Mouse (Mus musculus): ENCODE data around the gene Nags. TPM values are rescaled to one million over a fixed set of nuclear protein-coding genes. Genes with fewer than 3 reads are reported as not detected.

The Nags gene
- polyA plus RNA-seq (2012; rRNA removed): 6.2 and 8.0 TPM in 2 replicates

DNA sequence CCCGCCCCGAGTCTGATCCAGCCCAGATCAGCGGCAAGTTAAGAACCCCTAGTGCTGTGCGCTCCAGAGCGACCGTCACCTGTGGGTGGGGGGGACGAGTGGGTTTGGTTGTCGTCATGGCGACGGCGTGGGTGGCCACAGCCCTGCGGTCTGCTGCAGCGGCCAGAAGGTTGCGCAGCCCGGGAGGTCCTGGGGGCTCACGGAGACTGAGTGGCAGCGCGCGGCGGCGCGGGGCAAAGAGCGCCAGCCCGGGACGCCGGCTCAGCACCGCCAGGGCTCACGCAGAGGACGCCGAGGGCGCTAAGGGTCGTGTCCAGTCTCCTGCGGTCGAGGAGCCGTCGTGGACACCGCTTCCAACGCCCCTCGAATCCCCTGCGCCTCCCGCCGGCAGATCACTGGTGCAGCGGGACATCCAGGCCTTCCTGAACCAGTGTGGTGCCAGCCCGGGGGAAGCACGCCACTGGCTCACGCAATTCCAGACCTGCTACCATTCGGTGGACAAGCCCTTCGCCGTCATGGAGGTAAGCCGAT, at the start of gene Nags:
Gene Nags (plus strand): TSS at position 43 of the 531 bp plus-strand sequence.
- TF ChIP-seq POLR2A (IDR thresholded peaks at IDR 0.05; ENCODE audit: control insufficient read depth, low read depth, low read length) (no peak), CTCF (IDR thresholded peaks at IDR 0.05; ENCODE audit: control insufficient read depth, insufficient read depth, insufficient replicate concordance, low read depth, low read length) (no peak)
- peaks cover 19% of the 10 kb centered on the region for H3K4me1 ChIP-seq (ENCODE audit: control insufficient read depth, insufficient read depth, low read length)

DNA sequence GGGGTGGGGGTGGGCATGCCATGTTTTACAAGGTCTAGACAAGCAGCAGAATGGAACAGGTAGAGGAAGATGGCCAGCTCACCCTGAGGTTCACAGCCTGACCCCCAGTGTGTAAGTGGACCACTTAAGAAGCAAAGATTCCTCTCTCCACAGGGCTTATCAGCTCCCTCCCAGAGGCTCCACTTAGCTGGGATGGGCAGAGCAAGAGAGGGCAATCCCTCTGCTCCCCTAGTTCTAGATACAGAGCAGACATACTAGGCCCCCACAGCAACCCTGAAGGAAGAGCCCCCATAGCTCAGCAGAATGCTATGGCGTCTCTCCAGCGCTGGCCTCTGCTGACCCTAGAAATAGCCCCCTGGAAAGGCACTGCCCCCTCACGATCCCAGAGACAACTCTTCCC, 49.6 kb upstream of the Nags start:
- H3K4me1 ChIP-seq (ENCODE audit: control insufficient read depth, insufficient read depth, low read length): peaks cover 8% of the 10 kb centered on the region
- no peaks in the 10 kb centered on the region for H3K27me3 ChIP-seq (ENCODE audit: control insufficient read depth, insufficient read depth, low read length)
- H3K27ac ChIP-seq (ENCODE audit: control insufficient read depth, insufficient read depth, low read depth, low read length): no peak overlapping the region
- H3K36me3 ChIP-seq (ENCODE audit: control insufficient read depth, insufficient read depth, low read length): no peaks in the 10 kb centered on the region
- no peak overlapping the region for H3K4me3 ChIP-seq (ENCODE audit: control insufficient read depth, low read depth, low read length)
- no peak for TF ChIP-seq POLR2A (IDR thresholded peaks at IDR 0.05; ENCODE audit: control insufficient read depth, low read depth, low read length)
- TF ChIP-seq CTCF (IDR thresholded peaks at IDR 0.05; ENCODE audit: control insufficient read depth, insufficient read depth, insufficient replicate concordance, low read depth, low read length): no peak

More for the DNA sequence above, at the start of gene Nags:
- Histone ChIP-seq H3K36me3 (ENCODE audit: control insufficient read depth, insufficient read depth, low read length) (no peaks in the 10 kb centered on the region), H3K4me3 (ENCODE audit: control insufficient read depth, low read depth, low read length) (peak within 1 kb of the TSS; percentile 61), H3K27me3 (ENCODE audit: control insufficient read depth, insufficient read depth, low read length) (peaks cover 3% of the 10 kb centered on the region), H3K27ac (ENCODE audit: control insufficient read depth, insufficient read depth, low read depth, low read length) (peak within 1 kb of the TSS; percentile 34)

DNA sequence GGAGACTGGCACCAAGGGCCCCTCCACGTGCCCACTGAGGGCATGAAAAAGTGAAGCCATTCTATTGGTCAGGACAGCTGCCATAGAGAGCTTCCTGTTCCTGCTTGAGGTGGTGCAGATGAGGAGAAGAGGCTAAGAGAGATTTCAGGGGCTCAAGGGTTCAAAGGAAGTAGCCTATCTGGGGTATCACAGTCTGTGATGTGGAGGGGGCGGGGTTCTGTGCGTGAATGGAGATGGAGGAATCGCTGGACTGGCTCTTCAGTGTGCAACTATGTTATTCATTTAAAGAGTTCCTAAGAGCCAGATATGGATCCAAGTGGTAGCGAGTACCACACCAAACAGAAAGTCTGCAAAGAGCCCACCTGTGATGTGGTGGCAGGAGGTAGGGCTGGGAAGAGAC, 48.9 kb upstream of the Nags start:
- no peak for TF ChIP-seq POLR2A (IDR thresholded peaks at IDR 0.05; ENCODE audit: control insufficient read depth, low read depth, low read length)
- no peak for TF ChIP-seq CTCF (IDR thresholded peaks at IDR 0.05; ENCODE audit: control insufficient read depth, insufficient read depth, insufficient replicate concordance, low read depth, low read length)
- H3K27ac ChIP-seq (ENCODE audit: control insufficient read depth, insufficient read depth, low read depth, low read length): no peak overlapping the region
- no peaks in the 10 kb centered on the region for H3K36me3 ChIP-seq (ENCODE audit: control insufficient read depth, insufficient read depth, low read length)
- H3K4me3 ChIP-seq (ENCODE audit: control insufficient read depth, low read depth, low read length): no peak overlapping the region
- H3K27me3 ChIP-seq (ENCODE audit: control insufficient read depth, insufficient read depth, low read length): no peaks in the 10 kb centered on the region
- H3K4me1 ChIP-seq (ENCODE audit: control insufficient read depth, insufficient read depth, low read length): peaks cover 8% of the 10 kb centered on the region

DNA sequence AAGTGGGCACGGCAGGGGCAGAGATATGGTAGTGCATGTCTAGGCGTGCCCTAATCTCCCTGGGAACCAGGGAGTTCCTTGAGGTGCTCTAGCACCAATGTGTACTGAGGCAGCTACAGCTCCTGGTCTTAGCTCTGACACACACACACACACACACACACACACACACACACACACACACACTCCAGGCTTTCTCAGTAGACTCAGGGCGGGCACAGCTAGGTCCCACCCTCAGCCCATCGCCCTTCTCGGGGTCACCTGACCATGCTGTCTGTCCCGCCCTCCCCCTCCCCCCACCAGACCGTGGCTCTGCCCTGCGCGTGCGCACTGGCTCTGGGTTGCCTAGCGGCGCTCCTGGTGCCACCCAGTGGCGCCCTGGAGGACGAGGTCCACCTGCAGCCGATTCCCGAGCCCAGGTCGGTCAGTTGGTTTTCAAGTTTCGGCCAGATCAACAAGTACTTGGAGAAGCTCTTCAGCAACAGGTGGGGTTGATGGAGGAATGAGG, 48.4 kb upstream of the Nags start:
- no peak for TF ChIP-seq POLR2A (IDR thresholded peaks at IDR 0.05; ENCODE audit: control insufficient read depth, low read depth, low read length)
- no peak; the same call in 1 of the 2 replicates for TF ChIP-seq CTCF (IDR thresholded peaks at IDR 0.05; ENCODE audit: control insufficient read depth, insufficient read depth, insufficient replicate concordance, low read depth, low read length)
- Histone ChIP-seq H3K36me3 (ENCODE audit: control insufficient read depth, insufficient read depth, low read length) (no peaks in the 10 kb centered on the region), H3K27ac (ENCODE audit: control insufficient read depth, insufficient read depth, low read depth, low read length) (no peak overlapping the region), H3K27me3 (ENCODE audit: control insufficient read depth, insufficient read depth, low read length) (no peaks in the 10 kb centered on the region), H3K4me3 (ENCODE audit: control insufficient read depth, low read depth, low read length) (peak overlapping the region; percentile 78), H3K4me1 (ENCODE audit: control insufficient read depth, insufficient read depth, low read length) (peaks cover 8% of the 10 kb centered on the region)

DNA sequence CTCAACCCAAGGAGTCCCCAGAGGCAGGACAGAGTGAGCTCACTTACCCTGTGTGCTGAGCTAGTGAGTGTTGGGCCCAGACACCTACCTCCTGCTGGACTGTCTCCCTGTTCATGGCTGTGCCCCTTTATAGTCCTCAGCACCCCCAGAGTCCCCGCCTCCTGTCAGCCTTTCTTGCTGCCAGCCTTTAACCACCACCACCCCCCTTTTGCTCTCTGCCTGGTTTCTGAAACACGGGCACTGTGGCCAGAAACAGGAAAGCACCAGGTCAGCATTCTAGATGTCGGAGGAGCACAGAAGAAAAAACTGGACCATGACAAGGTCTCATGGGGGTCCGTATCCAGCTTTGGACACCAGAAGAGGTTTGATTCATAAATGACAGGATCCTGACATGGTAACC, 44.1 kb upstream of the Nags start, which contains the start of gene Ppy:
Gene Ppy (minus strand): TSS at position 101 of the 400 bp plus-strand sequence.
- peaks cover 10% of the 10 kb centered on the region for H3K4me1 ChIP-seq (ENCODE audit: control insufficient read depth, insufficient read depth, low read length)
- H3K36me3 ChIP-seq (ENCODE audit: control insufficient read depth, insufficient read depth, low read length): no peaks in the 10 kb centered on the region
- no peaks in the 10 kb centered on the region for H3K27me3 ChIP-seq (ENCODE audit: control insufficient read depth, insufficient read depth, low read length)
- TF ChIP-seq POLR2A (IDR thresholded peaks at IDR 0.05; ENCODE audit: control insufficient read depth, low read depth, low read length): no peak
- TF ChIP-seq CTCF (IDR thresholded peaks at IDR 0.05; ENCODE audit: control insufficient read depth, insufficient read depth, insufficient replicate concordance, low read depth, low read length): no peak
- no peak within 1 kb of the TSS for H3K4me3 ChIP-seq (ENCODE audit: control insufficient read depth, low read depth, low read length)
- H3K27ac ChIP-seq (ENCODE audit: control insufficient read depth, insufficient read depth, low read depth, low read length): no peak within 1 kb of the TSS

DNA sequence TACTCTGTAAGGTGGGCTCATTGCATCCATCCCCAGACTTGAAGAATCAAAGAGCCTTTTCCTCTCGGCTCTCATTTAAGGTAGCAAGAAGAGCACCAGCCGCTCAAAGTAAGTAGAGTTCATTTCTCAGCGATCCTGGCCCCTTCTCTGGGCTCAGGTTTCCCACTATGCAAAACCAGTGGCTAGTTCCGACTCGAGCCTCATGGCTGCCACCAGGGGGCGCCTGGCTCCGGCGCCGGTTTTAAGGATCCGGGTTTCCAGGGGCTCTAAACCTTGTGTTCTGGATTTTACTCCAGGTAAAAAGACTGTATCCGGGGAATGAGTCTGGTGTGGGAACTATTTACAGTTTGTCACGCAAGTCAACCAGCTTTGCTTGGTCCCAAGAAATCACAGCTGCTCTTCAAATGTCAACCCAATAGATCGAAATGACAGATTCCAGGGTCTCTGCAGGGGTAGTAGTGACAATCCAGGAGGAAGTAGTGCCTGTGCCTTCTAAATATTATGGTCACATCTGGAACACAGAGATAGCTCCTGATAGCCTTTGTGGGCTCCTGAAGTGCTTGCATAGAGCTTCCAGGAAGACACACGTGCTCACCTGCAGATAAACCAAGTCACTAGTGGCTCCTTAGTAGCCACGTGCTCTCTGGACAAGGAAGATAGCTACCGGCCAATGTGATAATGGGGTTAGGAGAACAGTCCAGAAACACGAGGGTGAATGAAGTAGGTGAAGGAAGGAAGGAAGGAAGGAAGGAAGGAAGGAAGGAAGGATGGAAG, 42.6 kb upstream of the Nags start:
- Histone ChIP-seq H3K4me3 (ENCODE audit: control insufficient read depth, low read depth, low read length) (no peak overlapping the region), H3K27me3 (ENCODE audit: control insufficient read depth, insufficient read depth, low read length) (no peaks in the 10 kb centered on the region; the same call in 1 of the 2 replicates)

DNA sequence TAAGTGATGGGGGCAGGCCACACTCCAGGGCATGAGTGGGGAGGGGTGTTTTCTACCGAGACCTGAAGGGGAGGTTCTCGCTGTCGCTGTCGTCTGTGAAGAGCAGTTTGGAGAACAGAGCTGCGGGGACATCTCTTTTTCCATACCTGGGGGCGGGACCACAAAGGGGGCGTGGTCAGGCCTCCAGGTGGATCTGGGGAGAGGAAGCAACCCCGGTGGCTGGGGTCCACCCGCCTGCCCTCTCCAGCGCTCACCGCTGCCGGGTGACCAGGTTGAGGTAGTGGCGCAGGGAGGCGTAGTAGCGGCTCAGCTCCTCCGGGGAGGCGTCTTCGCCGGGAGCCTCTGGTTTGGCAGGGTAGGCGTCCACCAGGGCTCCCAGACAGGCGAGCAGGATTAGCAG, 38.4 kb upstream of the Nags start:
- Histone ChIP-seq H3K36me3 (ENCODE audit: control insufficient read depth, insufficient read depth, low read length) (no peaks in the 10 kb centered on the region), H3K27ac (ENCODE audit: control insufficient read depth, insufficient read depth, low read depth, low read length) (no peak overlapping the region), H3K4me1 (ENCODE audit: control insufficient read depth, insufficient read depth, low read length) (peaks cover 4% of the 10 kb centered on the region; the same call in 1 of the 2 replicates), H3K27me3 (ENCODE audit: control insufficient read depth, insufficient read depth, low read length) (no peaks in the 10 kb centered on the region; the same call in 1 of the 2 replicates), H3K4me3 (ENCODE audit: control insufficient read depth, low read depth, low read length) (no peak overlapping the region)
- no peak for TF ChIP-seq CTCF (IDR thresholded peaks at IDR 0.05; ENCODE audit: control insufficient read depth, insufficient read depth, insufficient replicate concordance, low read depth, low read length)

More for the DNA sequence above, 42.6 kb upstream of the Nags start:
- Histone ChIP-seq H3K27ac (ENCODE audit: control insufficient read depth, insufficient read depth, low read depth, low read length) (no peak overlapping the region), H3K36me3 (ENCODE audit: control insufficient read depth, insufficient read depth, low read length) (no peaks in the 10 kb centered on the region), H3K4me1 (ENCODE audit: control insufficient read depth, insufficient read depth, low read length) (peaks cover 4% of the 10 kb centered on the region; the same call in 1 of the 2 replicates)
- TF ChIP-seq CTCF (IDR thresholded peaks at IDR 0.05; ENCODE audit: control insufficient read depth, insufficient read depth, insufficient replicate concordance, low read depth, low read length) (peak; percentile 73), POLR2A (IDR thresholded peaks at IDR 0.05; ENCODE audit: control insufficient read depth, low read depth, low read length) (no peak)
